Comparison of ENCODE assay signal across 9 mouse cellular contexts in genomic region chr11:117134776-117135387, GRCm38 (mm10). TPM values are rescaled to one million over a fixed set of nuclear protein-coding genes. Genes with fewer than 3 reads are reported as not detected.
DNase-seq lines count a peak whose midpoint lies in the region; ATAC-seq and TF ChIP-seq lines count a peak whose summit lies in the region.
"Had no signal": no experiment of that assay in that cellular context is flagged by ENCODE, and none has a peak within 500 bp of the region (broad histone marks: within the 10 kb centered on the region; RNA-seq: fewer than 3 reads in every experiment).

No protein-coding gene starts in this region.

- no peak overlapping the region for H3K4me3 ChIP-seq in lung, embryonic 14.5 days (ENCODE audit: low read depth, low read length)
- no peak overlapping the region for H3K4me3 ChIP-seq in embryonic facial prominence, embryonic 12.5 days
- H3K4me3 ChIP-seq in limb, embryonic 15.5 days = no peak overlapping the region

- peak overlapping the region; percentile 28; the same call in 1 of the 2 replicates for H3K27ac ChIP-seq in lung, embryonic 14.5 days (ENCODE audit: low read depth)
- peak overlapping the region; percentile 77; the same call in 1 of the 2 replicates for H3K27ac ChIP-seq in embryonic facial prominence, embryonic 12.5 days
- H3K27ac ChIP-seq in limb, embryonic 15.5 days = peak overlapping the region; percentile 84

- H3K36me3 ChIP-seq in lung, embryonic 14.5 days (ENCODE audit: insufficient read depth) = peaks cover 25% of the 10 kb centered on the region
- no peaks in the 10 kb centered on the region; the same call in 1 of the 2 replicates for H3K36me3 ChIP-seq in embryonic facial prominence, embryonic 12.5 days
- peaks cover 10% of the 10 kb centered on the region for H3K36me3 ChIP-seq in limb, embryonic 15.5 days

- H3K9ac ChIP-seq in lung, embryonic 14.5 days = peak overlapping the region; percentile 26; the same call in 1 of the 2 replicates
- no peak overlapping the region for H3K9ac ChIP-seq in embryonic facial prominence, embryonic 12.5 days
- H3K9ac ChIP-seq in limb, embryonic 15.5 days = no peak overlapping the region

- no peaks in the 10 kb centered on the region for H3K9me3 ChIP-seq in lung, embryonic 14.5 days (ENCODE audit: low read depth, low read length)
- no peaks in the 10 kb centered on the region for H3K9me3 ChIP-seq in embryonic facial prominence, embryonic 12.5 days
- H3K9me3 ChIP-seq in limb, embryonic 15.5 days = no peaks in the 10 kb centered on the region

- no peak for TF ChIP-seq CTCF in lung, embryonic 14.5 days (IDR thresholded peaks at IDR 0.05; ENCODE audit: low read depth)

- DNase-seq in frontal cortex, adult 2 months (ENCODE audit: extremely low spot score in 1 of 2, low spot score in 1 of 2) = no peak
- DNase-seq in lung, embryonic 14.5 days = peak; percentile 51
- DNase-seq in lung, adult 18-20 months = no peak
- no peak for DNase-seq in left cerebral cortex, adult 8-10 months (ENCODE audit: low spot score in 2 of 2)
- no peak for DNase-seq in cerebellum, adult 9-11 months
- DNase-seq: right cerebral cortex, postnatal 4 days had no signal

- H3K4me1 ChIP-seq in lung, embryonic 14.5 days (ENCODE audit: insufficient read depth) = peaks cover 17% of the 10 kb centered on the region
- peaks cover 35% of the 10 kb centered on the region for H3K4me1 ChIP-seq in embryonic facial prominence, embryonic 12.5 days
- peaks cover 73% of the 10 kb centered on the region for H3K4me1 ChIP-seq in limb, embryonic 15.5 days

- peak overlapping the region; percentile 42 for H3K4me2 ChIP-seq in lung, embryonic 14.5 days
- H3K4me2 ChIP-seq in embryonic facial prominence, embryonic 12.5 days (replicated peaks) = no peak overlapping the region
- no peak overlapping the region for H3K4me2 ChIP-seq in limb, embryonic 15.5 days

- WGBS in lung, embryonic 14.5 days = 49% methylated on average over 23 of the region's 23 CpGs
- 73% methylated on average over 23 of the region's 23 CpGs for WGBS in embryonic facial prominence, embryonic 12.5 days
- WGBS in limb, embryonic 15.5 days = 60% methylated on average over 23 of the region's 23 CpGs

- no peaks in the 10 kb centered on the region for H3K27me3 ChIP-seq in lung, embryonic 14.5 days (ENCODE audit: insufficient read depth, low read length)
- H3K27me3 ChIP-seq in embryonic facial prominence, embryonic 12.5 days = no peaks in the 10 kb centered on the region
- no peaks in the 10 kb centered on the region for H3K27me3 ChIP-seq in limb, embryonic 15.5 days

- peak; percentile 5; the same call in 1 of the 2 replicates for ATAC-seq in frontal cortex, adult (ENCODE audit: low TSS enrichment)
- no peak for ATAC-seq in lung, embryonic 14.5 days (ENCODE audit: insufficient read depth)
- no peak for ATAC-seq in embryonic facial prominence, embryonic 12.5 days (ENCODE audit: insufficient number of reproducible peaks, insufficient read depth, low FRiP score, low TSS enrichment)
- no peak for ATAC-seq in limb, embryonic 15.5 days (ENCODE audit: insufficient number of reproducible peaks, low FRiP score, low TSS enrichment, low read depth)

RNA-seq across cellular contexts. Expression of gene Sec14l1, which starts 19.9 kb away (rescaled TPM):
- 214 and 229 TPM in 2 replicates for polyA plus RNA-seq in frontal cortex, adult 2 months (2012; rRNA removed)
- polyA plus RNA-seq in lung, embryonic 14.5 days (2014; fragmentation: Nextera tagmentation; extraction: Ambion mirVana) = 44.3 and 46.2 TPM in 2 replicates
- 55.6 and 61.0 TPM in 2 replicates for polyA plus RNA-seq in embryonic facial prominence, embryonic 12.5 days (2016; fragmentation: Nextera tagmentation; extraction: Ambion mirVana)
- polyA plus RNA-seq in limb, embryonic 15.5 days (2015; fragmentation: Nextera tagmentation; extraction: Ambion mirVana) = 59.2 and 69.7 TPM in 2 replicates
- total RNA-seq in left cerebral cortex, adult 8-10 months (2022) = 100 to 1,000 TPM; 236 to 279 (median 240) TPM

Comparison
In these comparisons a context has a peak if more than half of its experiments do, and no peak if none do; other contexts are left out.
1. H3K27ac ChIP-seq: peak in every context shown above with its lines; median percentile 84 in limb, embryonic 15.5 days; 77 in embryonic facial prominence, embryonic 12.5 days; 28 in lung, embryonic 14.5 days.